Mouse (Mus musculus) heart, postnatal 25 days (tissue): ENCODE measurements at regions not wholly inside any gene's neighbourhood (a gene's known extent, or its start where the extent isn't known, plus 50 kb on each side); places are given as distances from the start of the nearest gene placed in this dataset.
"Not testable (repeated sequence)": the region's sequence is repeated elsewhere in the genome, so short reads cannot be mapped to it uniquely, and the experiment has no call there.

ENCODE experiments used
- DNase-seq: peaks from one replicate; pipeline ENCODE4 v3.0.0; 2022; ENCODE audit warnings: low spot score
- intact Hi-C: fragments of 180-260 bp; cut with DNase I; formaldehyde crosslinking; loops from one replicate; pipeline ENCODE4 v1.15.1; 2025

- intact Hi-C loops = no loop called here
- no peak for DNase-seq
These were observed 158.9 kb upstream of the Arid1b start for GRCm38 (mm10) chr17:4835065-4835705.

DNA sequence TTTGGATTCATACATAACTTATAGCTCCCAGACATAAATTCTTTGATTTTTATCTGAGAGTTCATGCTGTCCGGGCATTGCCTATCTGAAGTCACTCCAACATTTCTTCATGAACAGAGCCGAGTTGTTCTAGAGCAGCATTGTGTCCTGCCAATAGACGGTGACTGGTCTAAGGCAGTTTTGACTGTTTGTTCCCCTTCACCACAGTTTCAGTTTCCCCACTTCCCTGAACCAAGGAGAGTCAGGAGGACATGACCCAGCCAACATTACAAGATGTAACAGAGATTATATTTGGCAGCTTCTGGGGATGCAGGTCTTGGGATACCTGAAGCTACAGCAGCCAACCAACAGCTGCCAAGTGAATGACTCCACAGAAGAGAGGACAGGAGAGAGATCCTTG, 154.0 kb upstream of the Arid1b start:
- intact Hi-C loops = no loop called here
- DNase-seq = no peak

- DNase-seq = no peak
- intact Hi-C loops = no loop called here
These were observed 135.8 kb upstream of the Arid1b start for GRCm38 (mm10) chr17:4858304-4858703.

DNA sequence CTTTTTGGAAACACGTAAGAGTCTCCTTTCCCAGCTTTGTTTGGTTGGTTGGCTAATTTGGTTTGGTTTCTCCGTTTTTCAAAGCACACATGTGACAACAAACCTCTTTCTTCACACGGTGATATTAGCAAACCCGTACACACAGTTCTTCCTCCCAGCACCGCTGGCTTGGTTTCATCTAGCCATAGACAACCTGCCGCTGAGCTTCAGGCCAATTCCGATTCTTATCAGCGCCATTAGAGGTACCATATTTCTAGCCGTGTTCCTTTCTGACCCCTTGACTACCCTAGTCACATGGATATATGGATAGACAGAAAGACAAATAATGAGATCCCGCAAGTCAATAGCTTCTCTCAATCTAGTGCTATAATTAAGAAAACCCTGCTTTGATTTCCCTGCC, 129.2 kb upstream of the Arid1b start:
- DNase-seq = no peak
- intact Hi-C loops = no loop called here

DNA sequence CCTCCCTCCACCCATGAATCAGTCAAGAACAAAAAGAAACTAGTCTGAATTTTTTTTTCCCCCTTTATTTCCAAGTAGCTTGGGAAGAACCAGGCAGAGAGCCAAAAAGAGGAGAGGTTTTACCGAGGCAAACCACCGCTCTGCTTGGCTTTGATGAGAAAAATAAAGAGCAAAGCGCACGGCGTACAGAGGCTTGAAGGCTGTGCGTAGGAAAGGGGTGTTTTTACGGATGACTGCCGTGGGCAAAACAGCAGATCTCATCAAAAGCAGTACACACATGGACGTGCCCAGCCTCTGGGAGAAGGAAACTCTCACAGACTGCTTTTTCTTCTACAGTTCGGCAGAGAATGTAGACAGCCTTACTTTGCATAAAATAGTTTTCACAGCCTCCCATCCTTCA, 128.5 kb upstream of the Arid1b start:
- DNase-seq = no peak

GRCm38 (mm10) chr17:4866026-4866896, 127.9 kb upstream of the Arid1b start:
- intact Hi-C loops = no loop called here
- DNase-seq = no peak

More for the DNA sequence above, 128.5 kb upstream of the Arid1b start:
- intact Hi-C loops = no loop called here

GRCm38 (mm10) chr17:4867083-4867482, 127.0 kb upstream of the Arid1b start:
- intact Hi-C loops = no loop called here
- no peak for DNase-seq

DNA sequence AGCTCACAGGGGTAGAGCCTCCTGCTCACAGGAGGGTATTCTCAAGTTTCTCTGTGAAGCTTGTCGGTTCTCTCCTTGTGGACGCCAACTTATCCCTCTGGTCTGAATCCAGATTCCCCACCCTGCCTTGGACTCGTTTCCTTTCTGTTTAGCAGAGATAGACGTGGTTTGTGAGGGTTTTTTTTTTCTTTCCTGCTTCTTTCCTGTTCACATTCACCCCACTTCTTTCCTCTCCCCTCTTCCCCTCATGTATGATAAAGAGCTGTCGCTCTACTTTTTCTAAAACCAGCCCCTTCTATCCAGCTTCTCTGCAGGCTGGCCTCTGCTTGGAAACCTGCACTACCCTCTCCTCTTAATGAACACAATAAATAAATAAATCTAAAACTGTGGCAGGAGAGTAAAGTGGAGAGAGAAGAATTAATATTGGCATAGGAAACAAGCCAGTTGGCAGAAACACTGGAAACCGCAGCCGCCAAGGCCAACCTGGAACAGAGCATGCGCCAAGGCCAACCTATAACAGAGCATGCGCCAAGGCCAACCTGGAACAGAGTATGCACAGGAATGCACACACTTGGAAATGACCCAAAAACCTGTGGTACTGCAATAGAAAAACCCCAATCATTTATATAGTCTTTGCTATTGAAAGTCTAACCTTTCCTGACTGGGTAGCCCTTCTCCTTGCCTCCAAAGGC, 126.2 kb upstream of the Arid1b start:
- intact Hi-C loops = no loop called here
- DNase-seq = peak; percentile 26

DNA sequence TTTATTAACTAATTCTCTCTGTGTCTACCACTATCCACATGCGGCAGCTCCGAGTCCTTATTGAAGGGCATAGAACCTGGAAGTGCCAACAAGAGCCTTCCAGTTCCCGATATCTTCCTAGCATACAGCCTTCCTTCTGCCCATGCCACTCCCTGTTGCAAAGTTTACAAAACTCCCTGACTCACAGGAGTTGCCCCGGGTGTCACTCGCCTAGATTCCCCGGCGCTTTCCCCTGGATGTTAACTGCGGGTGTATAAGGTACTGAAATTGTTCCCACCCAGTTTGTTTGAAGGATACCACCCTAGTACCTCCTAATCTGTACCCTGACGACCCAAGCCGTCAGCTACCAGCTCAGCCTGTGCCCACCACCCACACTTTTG, 125.7 kb upstream of the Arid1b start:
- intact Hi-C loops = no loop called here
- no peak for DNase-seq

GRCm38 (mm10) chr17:4868861-4869260, 125.3 kb upstream of the Arid1b start:
- intact Hi-C loops = no loop called here
- DNase-seq = no peak

DNA sequence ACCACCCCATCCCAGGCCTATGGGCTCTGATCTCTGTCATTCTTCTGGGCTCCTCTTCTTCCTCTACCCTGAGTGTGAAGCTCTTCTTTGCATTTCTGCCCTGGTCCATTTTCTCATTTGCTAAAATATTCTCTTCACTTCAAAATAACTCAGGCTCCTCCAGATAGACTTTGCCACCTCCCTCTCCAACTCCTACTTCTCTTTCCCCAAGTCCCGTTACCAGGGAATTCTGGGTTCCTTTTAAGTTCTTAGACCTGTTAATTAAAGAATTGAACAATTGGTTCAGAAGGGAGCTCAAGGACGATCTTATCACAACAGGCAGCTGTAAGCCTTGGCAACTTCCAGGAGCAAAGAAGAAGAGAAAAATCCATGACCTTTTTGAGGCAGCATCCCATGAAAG, 122.9 kb upstream of the Arid1b start:
- intact Hi-C loops = no loop called here
- no peak for DNase-seq

- no peak for DNase-seq
- intact Hi-C loops = no loop called here
These were observed 119.7 kb upstream of the Arid1b start for GRCm38 (mm10) chr17:4874459-4874858.

DNA sequence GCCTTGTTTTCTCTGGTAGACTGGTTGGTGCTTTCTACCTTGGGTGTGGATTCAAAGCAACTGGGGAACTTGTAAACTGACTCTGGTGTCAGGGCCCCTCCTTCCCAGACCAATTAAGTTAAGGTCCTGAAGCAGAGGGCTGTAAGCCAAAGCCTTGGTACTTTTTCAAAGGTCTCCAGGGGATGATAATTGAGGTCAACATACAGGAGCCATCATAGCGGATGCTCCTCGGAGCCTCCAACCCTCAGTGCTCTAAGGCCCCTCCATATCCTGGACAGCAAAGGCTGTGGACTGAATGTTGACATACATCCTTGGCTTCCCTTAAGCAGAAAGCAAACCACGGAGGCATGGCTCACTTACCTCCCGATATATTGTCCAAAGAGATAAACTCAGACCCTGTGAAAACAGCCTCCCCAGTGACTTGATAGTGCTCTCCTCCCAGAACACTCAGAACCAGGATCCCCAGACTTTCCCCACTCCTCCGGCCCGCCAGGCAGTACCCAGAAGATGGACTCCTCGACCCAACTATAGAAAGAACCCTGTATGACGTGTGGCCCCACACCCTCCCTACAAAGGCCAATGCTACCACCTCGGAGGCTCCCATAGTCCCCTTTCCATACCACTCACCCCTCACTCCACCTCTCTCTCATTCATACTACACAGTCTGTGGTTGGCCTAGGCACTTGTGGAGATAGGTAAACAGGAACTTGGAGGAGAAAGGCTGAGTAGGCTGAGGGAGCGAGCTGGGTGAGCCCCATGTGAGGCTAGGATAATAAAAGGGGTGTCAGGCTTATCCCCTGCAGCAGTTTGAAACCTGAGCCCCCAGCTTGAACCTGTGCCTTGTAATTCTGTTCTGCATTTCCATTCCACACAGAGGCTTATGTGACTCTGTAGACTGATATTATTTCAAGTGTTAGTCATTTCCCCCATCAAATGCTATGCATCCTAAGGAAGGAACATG, 118.8 kb upstream of the Arid1b start:
- no peak for DNase-seq
- intact Hi-C loops = no loop called here

GRCm38 (mm10) chr17:4876431-4876830, 117.7 kb upstream of the Arid1b start:
- intact Hi-C loops = no loop called here
- DNase-seq = no peak

- intact Hi-C loops = no loop called here
- DNase-seq = no peak
These were observed 112.7 kb upstream of the Arid1b start for GRCm38 (mm10) chr17:4881473-4881872.

GRCm38 (mm10) chr17:4884083-4884482, 110.0 kb upstream of the Arid1b start:
- no peak for DNase-seq
- intact Hi-C loops = no loop called here

DNA sequence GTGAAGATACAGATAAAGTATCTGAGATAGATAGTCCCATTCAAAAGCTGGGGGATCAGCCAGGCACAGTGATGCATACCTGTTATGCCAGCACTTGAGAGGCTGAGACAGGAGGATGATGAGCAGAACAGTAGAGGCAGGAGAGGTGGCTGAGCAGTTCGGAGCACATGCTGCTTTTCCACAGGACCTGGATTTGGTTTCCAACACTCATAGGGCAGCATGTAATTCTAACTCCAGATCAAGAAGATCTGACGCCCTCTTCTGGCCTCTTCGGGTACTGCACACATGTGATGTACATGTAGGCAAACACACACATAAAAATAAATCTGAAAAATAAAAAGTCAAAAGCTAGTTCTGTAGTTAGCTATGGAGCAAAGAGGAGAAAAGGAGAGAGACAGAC, 109.4 kb upstream of the Arid1b start:
- no peak for DNase-seq
- intact Hi-C loops = no loop called here

DNA sequence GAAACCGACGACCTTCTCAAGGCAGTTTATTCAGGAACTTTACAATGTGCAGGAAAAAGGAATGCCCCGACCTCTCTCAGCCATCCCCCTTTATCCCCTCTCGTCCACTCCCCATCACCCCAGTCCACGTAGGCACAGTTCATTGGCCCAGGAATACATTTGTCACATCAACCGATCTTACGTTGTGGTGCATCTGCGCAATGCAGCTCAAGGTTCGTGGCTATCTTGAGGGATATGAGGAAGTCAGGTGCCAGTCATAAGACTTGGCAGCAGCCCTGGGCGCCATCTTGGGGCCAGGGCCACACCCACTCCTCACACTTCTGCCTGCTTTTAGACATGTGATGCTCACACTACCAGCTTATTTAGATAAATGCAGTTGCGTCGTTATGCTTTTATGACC, 106.8 kb upstream of the Arid1b start:
- DNase-seq, intact Hi-C loops: not testable (repeated sequence)

- intact Hi-C loops = no loop called here
- no peak for DNase-seq
These were observed 104.6 kb upstream of the Arid1b start for GRCm38 (mm10) chr17:4889577-4889976.

GRCm38 (mm10) chr17:4890131-4890530, 104.0 kb upstream of the Arid1b start:
- DNase-seq = no peak
- intact Hi-C loops = no loop called here
